Mouse (Mus musculus): Measurements from ENCODE around the gene Tgm5. TPM values are rescaled to one million over a fixed set of nuclear protein-coding genes. Genes with fewer than 3 reads are reported as not detected.

The Tgm5 gene
- polyA plus RNA-seq, 1 experiment from 2014 or later = not detected

DNA sequence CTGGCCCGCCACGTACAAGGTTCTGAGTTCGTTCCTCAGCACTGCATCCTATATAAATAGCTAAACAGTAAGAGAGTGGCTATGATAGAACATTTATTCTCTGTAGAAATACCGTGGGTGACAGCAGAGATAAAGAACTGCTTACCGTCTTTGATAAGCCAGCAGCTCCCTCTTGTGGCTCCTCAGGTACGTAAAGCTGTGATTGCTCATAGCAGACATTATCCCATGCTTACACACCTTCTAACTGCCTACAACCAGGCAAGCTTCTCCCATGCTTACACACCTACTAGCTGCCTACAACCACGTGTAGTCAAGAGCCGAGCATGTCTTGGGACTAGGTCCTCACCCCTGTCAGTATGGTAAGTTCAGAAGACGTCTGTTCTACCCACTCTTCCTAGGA, 16.4 kb upstream of the Tgm5 start:
- no peaks in the 10 kb centered on the region for H3K4me1 ChIP-seq (ENCODE audit: control insufficient read depth, insufficient read depth, low read length)
- ATAC-seq = 0 out of 2 replicates have a peak, but pooled peaks have one; percentile 18

DNA sequence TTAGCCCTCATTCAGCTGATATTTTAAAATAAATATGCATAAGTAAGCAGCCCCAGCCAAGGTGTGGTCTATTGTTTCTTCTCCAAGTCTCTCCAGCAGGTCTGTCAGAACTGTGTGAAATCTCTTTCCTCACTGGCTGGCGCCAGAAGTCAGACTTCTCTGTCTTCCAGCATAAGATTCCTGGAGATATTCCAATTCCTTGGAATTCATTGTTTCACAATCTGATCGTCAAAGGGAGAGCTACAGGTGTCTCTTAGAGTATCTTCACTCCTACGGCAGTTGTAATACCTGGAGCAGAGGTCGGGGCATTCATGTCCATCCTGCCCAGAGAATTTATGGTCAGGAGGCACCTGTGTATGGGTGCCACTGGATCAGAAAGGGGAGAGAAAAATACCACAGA, 4.1 kb upstream of the Tgm5 start:
- ATAC-seq = no peak
- no peak overlapping the region for H3K9ac ChIP-seq (ENCODE audit: low read depth, low read length)
- no peaks in the 10 kb centered on the region for H3K36me3 ChIP-seq (ENCODE audit: control insufficient read depth, insufficient read depth, low read length)
- H3K4me1 ChIP-seq (ENCODE audit: control insufficient read depth, insufficient read depth, low read length) = no peaks in the 10 kb centered on the region
- WGBS = 67% methylated on average over 4 of the region's 4 CpGs
- H3K27me3 ChIP-seq (replicated peaks; ENCODE audit: control insufficient read depth, insufficient read depth, low read length) = no peaks in the 10 kb centered on the region
- H3K9me3 ChIP-seq (ENCODE audit: control insufficient read depth, low read length) = no peaks in the 10 kb centered on the region
- H3K4me3 ChIP-seq (ENCODE audit: low read length) = no peak overlapping the region
- H3K4me2 ChIP-seq (ENCODE audit: low read depth, low read length) = no peak overlapping the region
- H3K27ac ChIP-seq (ENCODE audit: low read length) = no peak overlapping the region

More for the DNA sequence above, 16.4 kb upstream of the Tgm5 start:
- Histone ChIP-seq H3K4me2 (ENCODE audit: low read depth, low read length) (no peak overlapping the region), H3K9me3 (ENCODE audit: control insufficient read depth, low read length) (no peaks in the 10 kb centered on the region), H3K27me3 (replicated peaks; ENCODE audit: control insufficient read depth, insufficient read depth, low read length) (no peaks in the 10 kb centered on the region), H3K4me3 (ENCODE audit: low read length) (no peak overlapping the region), H3K36me3 (ENCODE audit: control insufficient read depth, insufficient read depth, low read length) (no peaks in the 10 kb centered on the region), H3K27ac (ENCODE audit: low read length) (no peak overlapping the region), H3K9ac (ENCODE audit: low read depth, low read length) (no peak overlapping the region)
- 21% methylated on average over 9 of the region's 9 CpGs for WGBS

DNA sequence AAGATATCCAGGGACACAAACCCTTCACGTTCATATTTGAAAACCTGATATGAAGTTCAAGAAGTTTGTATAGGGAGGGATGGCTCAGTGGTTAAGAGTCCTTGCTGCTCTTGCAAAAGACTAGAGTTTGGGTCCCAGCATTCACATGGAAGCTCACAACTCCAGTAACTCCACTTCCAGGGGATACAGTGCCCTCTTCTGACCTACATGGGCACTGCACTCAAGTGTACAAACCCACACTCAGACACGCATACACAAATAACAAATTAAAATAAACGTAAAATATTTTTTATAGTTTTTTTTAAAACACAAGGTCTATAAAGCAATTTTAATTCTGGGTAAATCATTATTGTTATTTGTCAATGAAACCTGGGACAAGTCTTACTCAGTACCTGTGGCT, 2.9 kb upstream of the Tgm5 start:
- Histone ChIP-seq H3K27ac (ENCODE audit: low read length) (no peak overlapping the region), H3K27me3 (replicated peaks; ENCODE audit: control insufficient read depth, insufficient read depth, low read length) (no peaks in the 10 kb centered on the region), H3K9ac (ENCODE audit: low read depth, low read length) (no peak overlapping the region), H3K9me3 (ENCODE audit: control insufficient read depth, low read length) (no peaks in the 10 kb centered on the region), H3K4me3 (ENCODE audit: low read length) (no peak overlapping the region), H3K36me3 (ENCODE audit: control insufficient read depth, insufficient read depth, low read length) (no peaks in the 10 kb centered on the region), H3K4me1 (ENCODE audit: control insufficient read depth, insufficient read depth, low read length) (no peaks in the 10 kb centered on the region), H3K4me2 (ENCODE audit: low read depth, low read length) (no peak overlapping the region)
- no peak for ATAC-seq
- 88% methylated on average over 3 of the region's 3 CpGs for WGBS

DNA sequence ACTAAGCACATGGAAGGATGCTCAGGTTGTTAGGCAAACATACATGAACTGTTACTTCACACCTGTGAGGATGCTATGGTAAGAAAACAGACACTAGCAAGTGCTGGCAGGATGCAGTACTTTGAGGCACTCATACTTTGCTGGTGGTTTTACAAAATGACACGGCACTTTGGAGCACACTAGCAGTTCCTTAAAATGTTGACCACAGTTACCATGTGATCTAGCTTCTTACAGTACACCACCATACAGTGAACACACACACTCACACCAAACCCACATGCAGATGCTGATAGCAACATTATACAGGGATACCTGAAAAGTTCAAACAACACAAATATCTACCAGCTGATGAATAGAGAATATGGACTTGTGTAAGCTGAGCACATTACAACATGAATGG, 3.0 kb downstream of the Tgm5 start:
- 87% methylated on average over 1 of the region's 1 CpGs for WGBS
- no peak overlapping the region for H3K27ac ChIP-seq (ENCODE audit: low read length)
- no peaks in the 10 kb centered on the region for H3K27me3 ChIP-seq (replicated peaks; ENCODE audit: control insufficient read depth, insufficient read depth, low read length)
- H3K36me3 ChIP-seq (ENCODE audit: control insufficient read depth, insufficient read depth, low read length) = no peaks in the 10 kb centered on the region
- H3K4me2 ChIP-seq (ENCODE audit: low read depth, low read length) = no peak overlapping the region
- no peaks in the 10 kb centered on the region for H3K9me3 ChIP-seq (ENCODE audit: control insufficient read depth, low read length)
- H3K4me3 ChIP-seq (ENCODE audit: low read length) = no peak overlapping the region
- no peak for ATAC-seq
- no peak overlapping the region for H3K9ac ChIP-seq (ENCODE audit: low read depth, low read length)
- H3K4me1 ChIP-seq (ENCODE audit: control insufficient read depth, insufficient read depth, low read length) = no peaks in the 10 kb centered on the region

DNA sequence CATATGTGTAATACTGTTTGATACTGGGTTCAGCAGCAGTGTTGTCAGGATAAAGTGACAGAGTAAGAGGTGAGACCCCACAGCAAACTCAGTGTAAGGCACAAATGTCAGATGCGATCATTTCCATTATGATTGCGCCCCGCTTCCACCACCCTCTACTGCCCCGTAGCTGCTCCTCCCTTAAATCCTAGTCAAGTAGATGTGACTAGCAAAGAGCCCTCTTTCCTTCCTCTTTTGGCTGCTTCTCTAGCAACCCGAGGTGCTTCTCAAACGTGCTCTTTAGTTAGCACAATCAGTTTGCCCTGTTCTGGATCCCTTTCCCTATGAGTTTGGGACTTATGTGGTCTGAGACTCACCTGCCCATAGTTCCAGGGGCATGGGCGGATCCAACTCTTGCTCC, 10.9 kb downstream of the Tgm5 start:
- 82% methylated on average over 7 of the region's 7 CpGs for WGBS

DNA sequence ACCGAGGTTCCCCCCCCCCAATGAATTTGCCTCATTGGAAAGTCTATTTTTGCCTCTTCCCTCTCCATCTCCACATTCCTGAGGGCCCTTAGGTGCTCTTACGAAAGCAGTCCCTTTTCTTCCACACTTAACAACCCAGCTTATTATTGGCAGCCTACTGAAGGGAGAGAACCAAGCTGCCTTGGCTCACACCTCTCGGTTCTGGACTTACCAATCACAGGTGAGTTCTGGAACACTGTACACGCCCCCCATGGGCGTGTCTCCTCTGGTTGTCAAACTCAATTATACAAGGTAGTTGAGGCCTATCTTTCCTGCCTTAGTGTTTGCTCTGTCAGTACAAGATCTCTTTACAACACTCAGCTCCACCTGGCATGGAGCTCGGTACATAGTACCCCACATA, 13.8 kb downstream of the Tgm5 start:
- H3K9ac ChIP-seq (ENCODE audit: low read depth, low read length) = no peak overlapping the region
- 74% methylated on average over 6 of the region's 6 CpGs for WGBS
- H3K9me3 ChIP-seq (ENCODE audit: control insufficient read depth, low read length) = no peaks in the 10 kb centered on the region
- no peaks in the 10 kb centered on the region for H3K4me1 ChIP-seq (ENCODE audit: control insufficient read depth, insufficient read depth, low read length)
- H3K27me3 ChIP-seq (replicated peaks; ENCODE audit: control insufficient read depth, insufficient read depth, low read length) = no peaks in the 10 kb centered on the region
- H3K36me3 ChIP-seq (ENCODE audit: control insufficient read depth, insufficient read depth, low read length) = no peaks in the 10 kb centered on the region
- H3K27ac ChIP-seq (ENCODE audit: low read length) = no peak overlapping the region
- H3K4me2 ChIP-seq (ENCODE audit: low read depth, low read length) = no peak overlapping the region
- no peak overlapping the region for H3K4me3 ChIP-seq (ENCODE audit: low read length)
- ATAC-seq = no peak

More for the DNA sequence above, 10.9 kb downstream of the Tgm5 start:
- Histone ChIP-seq H3K9ac (ENCODE audit: low read depth, low read length) (no peak overlapping the region), H3K36me3 (ENCODE audit: control insufficient read depth, insufficient read depth, low read length) (no peaks in the 10 kb centered on the region), H3K4me2 (ENCODE audit: low read depth, low read length) (no peak overlapping the region), H3K27ac (ENCODE audit: low read length) (no peak overlapping the region), H3K9me3 (ENCODE audit: control insufficient read depth, low read length) (no peaks in the 10 kb centered on the region), H3K4me3 (ENCODE audit: low read length) (no peak overlapping the region), H3K27me3 (replicated peaks; ENCODE audit: control insufficient read depth, insufficient read depth, low read length) (no peaks in the 10 kb centered on the region), H3K4me1 (ENCODE audit: control insufficient read depth, insufficient read depth, low read length) (no peaks in the 10 kb centered on the region)
- no peak for ATAC-seq

DNA sequence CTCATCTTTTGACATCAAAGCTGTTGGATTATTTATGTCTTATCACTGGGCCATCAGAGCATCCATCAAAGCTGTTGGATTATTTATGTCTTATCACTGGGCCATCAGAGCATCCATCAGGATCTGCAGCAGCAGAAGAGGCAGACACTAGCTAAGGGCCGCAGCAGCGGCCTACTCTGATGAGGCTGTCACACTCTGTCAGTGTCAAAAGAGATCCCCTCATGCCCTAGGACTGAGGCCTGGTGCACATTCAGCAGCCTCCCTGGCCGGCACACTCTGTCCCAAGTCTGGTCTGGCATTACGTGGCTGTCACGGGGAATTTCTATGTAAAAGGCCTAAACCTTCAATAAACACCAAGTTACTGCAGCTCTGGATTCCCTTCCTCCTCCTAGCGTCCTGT, 16.1 kb downstream of the Tgm5 start:
- Histone ChIP-seq H3K4me2 (ENCODE audit: low read depth, low read length) (no peak overlapping the region), H3K36me3 (ENCODE audit: control insufficient read depth, insufficient read depth, low read length) (no peaks in the 10 kb centered on the region), H3K9ac (ENCODE audit: low read depth, low read length) (no peak overlapping the region), H3K4me3 (ENCODE audit: low read length) (no peak overlapping the region), H3K27me3 (replicated peaks; ENCODE audit: control insufficient read depth, insufficient read depth, low read length) (no peaks in the 10 kb centered on the region), H3K27ac (ENCODE audit: low read length) (no peak overlapping the region), H3K9me3 (ENCODE audit: control insufficient read depth, low read length) (no peaks in the 10 kb centered on the region), H3K4me1 (ENCODE audit: control insufficient read depth, insufficient read depth, low read length) (no peaks in the 10 kb centered on the region)
- no peak for ATAC-seq
- WGBS = 70% methylated on average over 6 of the region's 6 CpGs

DNA sequence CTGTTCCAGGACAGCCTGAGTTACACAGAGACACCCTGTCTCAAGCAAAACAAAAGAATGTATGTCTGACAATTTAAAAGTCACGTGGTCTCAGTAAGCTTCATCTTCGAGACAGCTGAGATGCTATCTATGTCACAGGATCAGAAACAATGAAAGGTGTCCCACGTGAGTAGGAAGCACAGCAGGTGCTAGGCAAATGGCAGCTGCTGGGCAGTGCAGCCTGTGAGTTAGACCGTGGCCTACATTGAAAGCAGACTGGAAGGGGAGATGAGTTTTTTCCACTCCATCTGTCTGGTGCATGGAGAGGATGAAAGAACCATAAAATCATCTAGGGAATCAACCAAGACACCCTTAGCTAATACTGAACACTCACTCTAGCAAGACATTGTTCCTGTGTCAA, 18.5 kb downstream of the Tgm5 start:
- H3K4me2 ChIP-seq (ENCODE audit: low read depth, low read length) = no peak overlapping the region
- no peak overlapping the region for H3K27ac ChIP-seq (ENCODE audit: low read length)
- 59% methylated on average over 4 of the region's 4 CpGs for WGBS
- H3K9me3 ChIP-seq (ENCODE audit: control insufficient read depth, low read length) = no peaks in the 10 kb centered on the region
- H3K27me3 ChIP-seq (replicated peaks; ENCODE audit: control insufficient read depth, insufficient read depth, low read length) = no peaks in the 10 kb centered on the region
- no peak overlapping the region for H3K9ac ChIP-seq (ENCODE audit: low read depth, low read length)
- H3K4me1 ChIP-seq (ENCODE audit: control insufficient read depth, insufficient read depth, low read length) = no peaks in the 10 kb centered on the region
- no peaks in the 10 kb centered on the region for H3K36me3 ChIP-seq (ENCODE audit: control insufficient read depth, insufficient read depth, low read length)
- ATAC-seq = no peak
- no peak overlapping the region for H3K4me3 ChIP-seq (ENCODE audit: low read length)

DNA sequence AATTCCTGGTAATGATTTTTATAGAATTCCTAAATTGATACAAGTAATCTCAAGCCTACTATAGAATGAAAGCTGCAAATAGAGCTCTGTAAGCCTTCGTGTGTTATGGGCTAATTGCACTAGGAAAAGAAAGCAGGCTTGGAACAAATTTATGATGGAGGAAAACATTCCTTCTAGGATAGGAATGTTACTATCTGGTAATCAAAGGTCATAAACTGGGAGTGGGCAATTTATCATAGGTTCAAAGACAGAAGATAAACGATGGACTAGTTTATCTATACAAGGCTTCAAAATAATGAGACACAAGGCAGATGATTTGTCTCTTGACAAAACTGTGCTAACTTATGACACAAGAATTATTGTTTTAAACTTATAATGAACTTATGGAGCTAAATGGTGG, 24.3 kb downstream of the Tgm5 start:
- ATAC-seq = no peak
- no peaks in the 10 kb centered on the region for H3K36me3 ChIP-seq (ENCODE audit: control insufficient read depth, insufficient read depth, low read length)
- 44% methylated on average over 2 of the region's 2 CpGs for WGBS
- no peak overlapping the region for H3K4me2 ChIP-seq (ENCODE audit: low read depth, low read length)
- H3K4me3 ChIP-seq (ENCODE audit: low read length) = no peak overlapping the region
- H3K27me3 ChIP-seq (replicated peaks; ENCODE audit: control insufficient read depth, insufficient read depth, low read length) = no peaks in the 10 kb centered on the region
- H3K9me3 ChIP-seq (ENCODE audit: control insufficient read depth, low read length) = no peaks in the 10 kb centered on the region
- H3K4me1 ChIP-seq (ENCODE audit: control insufficient read depth, insufficient read depth, low read length) = no peaks in the 10 kb centered on the region
- H3K9ac ChIP-seq (ENCODE audit: low read depth, low read length) = no peak overlapping the region
- no peak overlapping the region for H3K27ac ChIP-seq (ENCODE audit: low read length)

DNA sequence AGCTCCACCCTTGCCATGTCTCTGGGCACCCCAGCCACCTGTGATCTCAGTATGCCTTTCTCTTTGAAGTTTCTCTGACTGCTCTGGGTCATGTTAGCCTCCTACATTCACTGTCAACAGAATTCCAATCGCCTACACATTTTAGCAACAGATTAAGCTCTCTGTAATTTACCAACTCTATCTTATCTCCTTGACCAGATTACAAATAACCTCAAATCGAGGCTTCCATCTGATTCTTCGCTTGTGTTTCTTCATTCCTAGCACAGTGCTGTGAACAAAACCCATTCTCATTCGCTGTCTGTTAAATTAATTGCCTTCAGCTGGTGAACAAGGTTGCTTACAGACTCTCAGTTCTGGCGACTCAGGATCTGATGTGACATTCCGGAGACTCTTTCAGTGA, 27.6 kb downstream of the Tgm5 start:
- no peaks in the 10 kb centered on the region for H3K27me3 ChIP-seq (replicated peaks; ENCODE audit: control insufficient read depth, insufficient read depth, low read length)
- no peak for ATAC-seq
- H3K4me2 ChIP-seq (ENCODE audit: low read depth, low read length) = no peak overlapping the region
- no peaks in the 10 kb centered on the region for H3K9me3 ChIP-seq (ENCODE audit: control insufficient read depth, low read length)
- no peak overlapping the region for H3K9ac ChIP-seq (ENCODE audit: low read depth, low read length)
- H3K36me3 ChIP-seq (ENCODE audit: control insufficient read depth, insufficient read depth, low read length) = no peaks in the 10 kb centered on the region
- H3K27ac ChIP-seq (ENCODE audit: low read length) = no peak overlapping the region
- 59% methylated on average over 6 of the region's 6 CpGs for WGBS
- no peaks in the 10 kb centered on the region for H3K4me1 ChIP-seq (ENCODE audit: control insufficient read depth, insufficient read depth, low read length)
- no peak overlapping the region for H3K4me3 ChIP-seq (ENCODE audit: low read length)
